Mouse (Mus musculus) T-cell, adult 2 months (primary cell): Measurements from ENCODE around the gene Fam184a.
A peak's percentile ranks its signal among the peaks of the same experiment; 100 is the strongest.

ENCODE experiments used
- DNase-seq: peaks from one replicate; pipeline ENCODE4 v3.0.0; 2022; ENCODE audit warnings: low spot score

The Fam184a gene

GRCm38 (mm10) chr10:53597121-53597881 is 153.6 kb downstream of the Fam184a start:
- DNase-seq = peak; percentile 47

DNA sequence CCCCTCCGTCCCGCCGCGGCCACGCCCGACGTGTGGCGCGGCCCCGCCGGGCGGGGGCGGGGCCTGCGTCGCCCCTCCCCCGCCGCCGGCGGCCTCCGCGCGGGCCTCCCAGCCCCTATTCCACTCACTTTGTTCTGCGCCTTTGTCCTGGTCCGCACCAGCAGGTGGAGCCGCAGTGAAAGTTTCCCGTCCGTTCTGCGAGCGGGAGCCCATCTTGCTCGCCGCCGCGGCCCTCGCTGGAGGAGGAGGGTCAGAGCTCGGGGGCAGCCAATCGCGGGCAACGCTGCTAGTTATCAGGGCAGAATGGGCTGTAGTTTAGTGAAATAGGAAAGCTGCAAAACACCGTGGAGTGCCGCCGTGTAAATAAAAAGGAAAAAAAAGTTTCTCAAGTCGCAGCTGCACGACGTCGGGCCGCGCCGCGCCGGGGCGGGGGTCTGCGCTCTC is 154.2 kb downstream of the Fam184a start, which contains the start of gene Asf1a:
TSS of gene Asf1a (plus strand) at position 81 of the 444 bp plus-strand sequence.
- peak; percentile 96 for DNase-seq

- peak; percentile 54 for DNase-seq
Observed at GRCm38 (mm10) chr10:53595744-53596676, 154.9 kb downstream of the Fam184a start.

- DNase-seq = no peak
Observed at GRCm38 (mm10) chr10:53585777-53586176, 165.1 kb downstream of the Fam184a start.
